Mouse (Mus musculus) mesoderm, embryonic 11.5 days (tissue): ENCODE measurements around the gene Ybx1.
A peak's percentile ranks its signal among the peaks of the same experiment; 100 is the strongest.
"Not testable (repeated sequence)": the region's sequence is repeated elsewhere in the genome, so short reads cannot be mapped to it uniquely, and the experiment has no call there.

Experiments
- DNase-seq: peaks from one replicate; pipeline ENCODE4 v3.0.0-alpha.2; 2012; ENCODE audit warnings: low read depth, low spot score

Gene Ybx1

DNA sequence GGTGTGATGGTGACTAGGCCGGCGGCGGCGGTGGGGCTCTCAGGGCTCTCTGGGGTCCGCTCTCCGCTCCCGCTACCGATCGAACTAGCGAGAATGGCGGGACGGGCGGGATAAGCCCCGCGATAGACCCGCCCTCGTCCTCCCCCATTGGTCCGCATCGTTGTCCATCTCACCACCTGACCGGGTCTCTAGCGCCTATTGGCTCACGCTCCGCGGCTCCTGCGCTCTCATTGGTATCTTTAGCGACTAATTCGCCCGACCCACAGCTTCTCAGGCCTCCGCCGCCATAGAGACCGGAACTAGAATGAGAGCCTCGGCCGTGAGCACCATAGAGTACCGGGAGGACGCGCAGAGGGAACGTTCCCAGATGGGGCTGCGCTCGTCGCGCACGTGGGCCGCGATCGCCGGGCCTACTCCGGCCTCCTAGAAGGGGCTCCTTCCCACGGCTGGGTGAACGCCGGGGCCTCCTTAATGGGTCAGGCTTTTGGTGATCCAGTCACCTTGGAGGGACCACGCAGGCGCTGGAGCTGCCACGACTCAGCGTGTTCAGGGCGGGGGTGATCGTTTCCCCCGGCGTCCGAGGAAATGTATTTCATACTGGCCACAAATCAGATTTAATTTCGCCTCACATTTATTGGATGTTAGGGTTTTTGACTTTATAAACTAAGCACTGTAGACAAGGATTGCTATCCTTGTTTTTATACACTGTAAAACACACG is at the start of gene Ybx1:
Gene Ybx1, minus strand, starts transcription at position 190 of the 719 bp plus-strand sequence.
- DNase-seq = peak; percentile 98

DNA sequence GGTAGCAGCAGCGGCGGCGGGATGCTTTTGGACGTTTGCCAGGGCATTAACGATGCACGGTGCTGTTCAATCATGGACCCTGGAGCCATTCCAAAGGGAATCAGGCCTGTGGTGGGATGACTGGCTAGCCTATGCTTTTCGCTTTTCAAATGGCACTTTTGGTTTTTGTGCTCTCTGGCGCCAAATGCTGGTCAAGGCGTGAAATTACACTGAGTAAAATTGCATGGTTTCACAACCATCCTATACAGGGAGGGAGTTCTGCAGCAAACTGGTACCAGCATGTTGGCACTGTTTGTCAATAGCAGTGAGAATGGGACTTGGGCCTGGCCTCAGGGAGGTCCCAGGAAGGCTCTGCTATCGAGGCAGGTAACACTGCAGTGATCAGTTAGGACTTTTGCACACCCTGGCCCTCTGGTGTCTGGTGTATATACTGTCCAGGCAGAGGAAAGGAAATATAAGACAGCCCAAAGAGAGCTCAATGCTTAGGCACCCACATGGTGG is 44.5 kb upstream of the Ybx1 start:
- DNase-seq = peak; percentile 66

- DNase-seq = no peak
These were observed 44.0 kb upstream of the Ybx1 start for GRCm38 (mm10) chr4:119338422-119338821.

DNA sequence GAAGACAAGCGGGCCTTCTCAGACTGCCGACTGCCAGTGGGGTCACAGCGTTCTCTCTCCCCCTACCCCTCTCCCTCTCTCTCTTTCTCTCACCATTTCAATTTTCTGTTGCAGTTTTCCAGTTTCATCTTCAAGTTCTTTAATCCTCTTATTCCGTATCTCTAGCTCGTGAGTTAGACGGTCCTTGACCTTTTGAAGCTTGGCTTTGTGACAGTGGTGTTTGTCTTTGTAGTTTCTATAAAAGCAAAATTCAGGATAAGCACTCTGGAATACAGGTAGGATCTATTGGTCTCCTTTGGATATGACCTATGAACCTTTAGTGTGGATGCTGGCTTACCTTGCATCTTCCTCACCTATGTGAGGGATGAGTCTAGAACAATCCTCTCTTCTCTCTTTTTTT is 39.1 kb upstream of the Ybx1 start:
- no peak for DNase-seq

DNA sequence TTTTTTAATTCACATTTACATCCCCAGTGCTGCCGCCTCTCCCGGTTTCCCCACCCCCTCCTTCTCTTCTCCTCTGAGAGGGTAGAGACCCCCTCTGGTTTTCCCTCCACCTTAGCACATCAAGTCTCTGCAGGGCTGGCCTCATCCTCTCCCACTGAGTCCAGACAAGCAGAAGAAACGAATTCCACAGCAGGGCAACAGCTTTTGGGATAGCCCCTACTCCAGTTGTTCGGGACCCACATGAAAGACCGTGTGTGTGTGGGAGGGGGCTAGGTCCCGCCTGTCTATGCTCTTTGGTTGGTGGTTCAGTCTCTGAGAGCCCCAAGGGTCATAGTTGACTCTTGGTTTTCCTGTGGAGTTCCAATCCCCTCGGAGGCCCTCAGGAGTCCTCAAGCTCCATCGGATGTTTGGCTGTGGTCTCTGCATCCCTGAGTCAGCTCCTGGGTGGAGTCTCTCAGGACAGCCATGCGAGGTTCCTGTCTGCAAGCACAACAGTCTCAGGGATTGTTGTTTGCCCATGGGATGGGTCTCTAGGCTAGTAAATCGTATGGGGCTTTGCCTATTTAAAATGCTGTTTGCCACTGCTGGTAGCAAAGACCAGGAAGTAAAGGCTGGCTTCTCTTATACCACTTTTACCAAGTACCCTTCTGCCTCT is 26.6 kb upstream of the Ybx1 start:
- no peak for DNase-seq

DNA sequence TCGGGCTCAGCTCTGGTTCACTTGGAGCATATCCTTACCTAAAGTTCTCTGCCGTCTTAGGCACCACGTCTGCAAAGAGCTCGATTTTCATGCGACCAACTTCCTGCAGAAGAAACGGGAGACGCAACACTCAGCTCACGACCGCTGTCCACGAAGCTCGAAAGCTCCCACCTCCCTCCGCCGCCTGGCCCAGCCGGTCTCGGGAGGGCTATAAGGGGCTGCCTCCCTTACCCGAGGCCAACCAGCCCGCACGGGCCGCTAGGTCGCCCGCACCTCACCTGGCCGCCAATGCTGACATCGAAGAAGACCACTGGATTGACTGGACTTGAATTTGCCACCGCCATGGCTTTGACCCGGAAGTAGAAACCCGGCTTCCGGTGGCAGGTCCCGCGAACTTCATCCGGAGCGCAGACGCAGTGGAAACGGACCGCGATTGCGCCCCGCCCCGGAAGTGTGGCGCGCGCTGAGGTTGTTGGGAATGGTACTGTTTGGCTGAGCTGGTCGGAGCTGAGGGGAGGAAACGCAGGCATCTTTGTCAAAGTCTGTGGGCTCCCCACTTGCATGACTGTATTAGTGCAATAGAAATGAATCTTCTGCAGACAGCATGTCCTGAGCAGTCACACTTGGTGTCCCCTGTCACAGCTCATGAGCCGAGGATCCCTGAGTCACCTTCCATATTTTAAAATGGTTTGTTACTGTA is 25.9 kb upstream of the Ybx1 start, which contains the start of gene Ppih:
Gene Ppih, minus strand, starts transcription at position 416 of the 700 bp plus-strand sequence.
- DNase-seq = peak; percentile 94

DNA sequence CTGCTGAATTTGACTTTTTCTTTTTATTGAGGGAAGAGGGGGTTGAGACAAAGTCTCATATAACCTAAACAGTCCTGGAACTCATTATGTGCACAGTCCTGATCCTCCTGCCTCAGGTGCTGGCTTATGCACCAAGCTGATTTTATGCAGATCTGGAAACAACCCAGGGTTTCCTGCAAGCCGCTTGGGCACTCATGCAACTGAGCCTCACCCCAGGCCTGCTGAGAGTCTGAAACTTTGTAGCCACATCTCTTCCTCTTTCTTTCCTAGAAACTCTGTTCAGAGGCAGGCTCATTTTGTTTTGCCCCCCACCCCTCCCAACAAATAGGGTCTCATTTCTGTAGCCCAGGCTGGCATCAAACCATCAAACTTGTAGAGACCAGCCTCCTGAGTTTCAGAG is 19.4 kb upstream of the Ybx1 start:
- DNase-seq = no peak

DNA sequence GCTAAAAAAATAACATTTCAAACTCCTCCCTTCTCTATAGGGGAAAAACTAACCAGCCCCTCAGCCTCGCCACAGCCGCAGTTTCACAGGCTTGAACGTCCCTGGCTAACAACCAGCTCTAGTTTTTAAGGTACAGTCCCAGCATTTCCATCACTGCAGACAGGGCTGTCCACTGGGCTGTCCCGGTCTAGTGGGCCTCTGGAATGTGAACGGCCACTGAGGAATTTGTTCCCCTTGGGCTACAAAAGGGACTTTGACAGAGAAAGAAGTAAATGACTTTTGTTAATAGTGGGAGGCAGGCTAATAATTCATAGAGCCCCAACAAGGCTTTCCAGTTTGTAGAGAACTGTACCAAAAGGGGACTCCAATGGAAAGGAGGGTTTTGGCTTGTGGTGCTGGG is 11.0 kb upstream of the Ybx1 start:
- no peak for DNase-seq

DNA sequence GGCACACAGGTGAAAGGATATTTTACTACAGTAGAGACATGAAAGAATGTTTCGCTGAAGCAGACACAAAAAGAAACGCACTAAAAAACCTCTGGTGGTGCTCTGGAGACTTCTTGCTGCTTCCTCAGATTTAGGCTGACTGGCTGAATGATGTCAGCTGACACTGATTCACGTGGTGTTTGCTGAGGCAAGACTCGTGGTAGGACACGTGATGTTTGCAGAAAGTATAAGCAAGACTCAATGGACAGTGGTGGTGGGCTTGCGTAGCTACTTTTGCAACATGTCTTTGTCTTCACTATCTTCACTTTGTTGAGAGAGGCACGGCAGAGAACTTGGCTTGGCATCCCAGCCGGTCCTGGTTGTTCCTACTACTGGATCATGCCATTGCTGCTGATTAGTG is 8.9 kb upstream of the Ybx1 start:
- DNase-seq = no peak

DNA sequence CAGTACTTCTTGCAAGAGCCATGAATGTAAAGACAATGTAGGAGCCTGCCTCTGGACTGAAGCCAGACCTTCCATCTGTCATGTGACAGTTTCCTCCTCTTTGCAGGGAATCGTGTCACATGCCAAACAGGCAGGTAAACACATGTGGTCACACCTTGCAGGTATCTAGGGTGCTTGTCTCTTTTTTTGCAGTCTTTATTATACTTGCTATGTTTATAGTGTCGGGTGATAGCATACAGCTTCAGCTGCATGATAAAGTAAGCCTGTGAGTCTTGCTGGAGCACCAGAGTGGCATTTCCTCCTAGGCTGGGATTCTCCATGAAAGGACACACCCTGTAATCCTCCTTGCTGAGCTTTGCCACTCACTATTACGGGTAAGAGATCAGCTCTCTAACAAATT is 7.4 kb upstream of the Ybx1 start:
- DNase-seq = no peak

GRCm38 (mm10) chr4:119300761-119301160 is 6.4 kb upstream of the Ybx1 start:
- no peak for DNase-seq

DNA sequence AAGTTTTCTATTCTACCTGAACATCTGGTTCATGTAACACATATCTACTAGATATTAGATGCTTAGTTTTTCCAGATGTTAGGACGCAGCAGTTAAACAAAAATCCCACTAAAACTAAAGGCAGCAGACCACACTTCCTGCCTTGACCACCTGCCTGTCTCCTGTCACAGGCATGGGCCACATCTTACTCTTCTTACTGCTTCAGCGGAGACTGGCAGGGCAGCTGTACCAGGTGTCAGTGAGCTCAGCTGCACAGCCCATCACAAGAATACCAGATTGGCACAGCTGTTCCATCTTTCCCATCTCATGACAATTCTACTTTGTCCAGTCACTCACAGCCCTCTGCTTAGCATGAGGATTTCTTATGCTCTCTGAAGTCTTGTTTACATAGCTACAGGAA is 3.0 kb upstream of the Ybx1 start:
- no peak for DNase-seq

DNA sequence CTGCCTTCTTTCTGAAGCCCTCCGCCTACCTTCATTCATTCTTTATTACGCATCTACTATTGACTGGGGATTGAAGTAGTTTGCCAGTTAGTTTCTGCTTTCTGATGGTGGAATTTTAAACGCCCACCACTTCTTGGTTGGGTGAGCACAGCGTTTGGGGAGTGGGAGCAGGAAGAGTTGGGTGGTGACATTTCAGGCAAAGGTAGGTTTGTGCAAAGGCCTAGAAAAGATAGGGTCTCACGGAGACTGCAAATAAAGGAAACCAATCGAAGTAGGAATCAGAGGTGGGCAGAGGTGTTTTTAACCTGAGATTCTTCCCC is 690 bp upstream of the Ybx1 start:
- no peak for DNase-seq

GRCm38 (mm10) chr4:119293574-119294258 is 688 bp downstream of the Ybx1 start:
- DNase-seq = peak; percentile 28

DNA sequence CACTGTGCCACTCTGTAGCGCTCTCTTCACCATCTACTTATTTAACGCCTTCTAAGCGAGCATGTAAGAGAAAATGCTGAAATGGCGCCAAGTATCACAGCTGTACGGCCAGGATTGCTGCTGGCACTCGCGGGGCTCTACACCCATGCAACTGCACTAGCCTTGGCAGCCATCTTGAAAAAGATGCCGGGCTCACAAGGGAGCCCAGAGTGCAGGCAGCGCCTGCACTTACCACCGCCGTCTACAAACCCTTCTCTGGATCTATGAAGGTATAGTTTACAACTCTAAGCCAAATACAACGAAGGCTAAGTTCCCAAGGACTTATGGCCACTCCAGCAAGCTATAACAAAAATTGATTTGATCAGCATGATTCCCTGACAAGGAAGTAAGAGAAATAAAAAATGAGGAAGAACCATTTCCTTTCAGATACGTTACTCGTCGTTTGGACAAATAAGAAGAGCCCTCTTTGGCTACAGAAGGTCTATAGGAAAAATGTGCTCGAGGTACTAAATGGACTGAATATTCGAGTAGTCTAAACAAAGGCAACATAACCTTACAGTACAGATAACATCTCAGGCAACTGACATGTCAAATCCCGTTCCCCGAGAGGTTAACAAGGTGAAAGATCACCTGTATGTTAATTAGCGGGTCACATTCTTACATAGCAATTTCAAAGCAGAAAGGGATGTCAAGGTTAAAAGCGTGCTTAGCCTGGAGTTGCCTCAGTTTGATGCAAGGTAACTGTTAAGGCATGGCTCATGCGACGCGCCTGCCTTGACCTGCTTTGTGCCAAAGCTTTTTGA is 1.4 kb downstream of the Ybx1 start:
- peak; percentile 63 for DNase-seq

GRCm38 (mm10) chr4:119291921-119292320 is 2.5 kb downstream of the Ybx1 start:
- DNase-seq = no peak

- DNase-seq = no peak
These were observed 9.1 kb downstream of the Ybx1 start for GRCm38 (mm10) chr4:119285336-119285735.

- DNase-seq = no peak
These were observed 9.5 kb downstream of the Ybx1 start for GRCm38 (mm10) chr4:119284861-119285260.

DNA sequence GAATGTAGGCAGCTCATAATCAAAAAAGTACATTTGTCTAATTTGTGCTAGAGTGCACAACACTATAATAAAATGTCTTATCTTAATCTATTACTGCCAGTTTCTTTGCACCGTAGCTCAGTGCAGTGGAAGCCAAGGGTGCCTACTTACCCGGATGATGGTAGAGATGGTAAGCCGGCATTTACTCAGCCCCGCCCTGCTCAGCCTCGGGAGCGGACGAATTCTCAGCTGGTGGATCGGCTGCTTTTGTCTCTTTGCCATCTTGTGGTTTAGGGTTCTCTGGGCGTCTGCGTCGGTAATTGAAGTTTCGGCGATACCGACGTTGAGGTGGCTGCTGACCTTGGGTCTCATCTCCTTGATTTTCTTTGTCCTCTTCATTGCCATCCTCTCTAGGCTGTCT is 15.6 kb downstream of the Ybx1 start:
- not testable (repeated sequence) for DNase-seq

DNA sequence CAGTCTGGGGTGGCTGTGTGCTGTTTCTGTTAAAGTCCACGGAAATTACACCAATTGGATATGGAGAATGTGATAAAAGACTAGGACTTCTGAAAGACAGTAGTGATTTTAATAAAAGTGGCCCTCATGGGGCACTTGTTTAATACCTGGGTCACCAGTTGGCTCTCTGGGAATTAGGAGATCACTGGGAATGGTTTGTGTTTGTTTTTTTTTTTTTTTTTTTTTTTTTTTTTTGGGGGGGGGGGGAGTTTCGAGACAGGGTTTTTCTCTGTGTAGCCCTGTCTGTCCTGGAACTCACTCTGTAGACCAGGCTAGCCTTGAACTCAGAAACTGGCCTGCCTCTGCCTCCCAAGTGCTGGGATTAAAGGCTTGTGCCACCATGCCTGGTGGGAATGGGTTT is 18.7 kb downstream of the Ybx1 start:
- DNase-seq = no peak

GRCm38 (mm10) chr4:119275226-119275625 is 19.2 kb downstream of the Ybx1 start:
- no peak for DNase-seq
